Mouse (Mus musculus): ENCODE data around the gene H60c. TPM values are rescaled to one million over a fixed set of nuclear protein-coding genes. Genes with fewer than 3 reads are reported as not detected.

Gene H60c
- polyA plus RNA-seq, 1 experiment: 1.9 TPM

DNA sequence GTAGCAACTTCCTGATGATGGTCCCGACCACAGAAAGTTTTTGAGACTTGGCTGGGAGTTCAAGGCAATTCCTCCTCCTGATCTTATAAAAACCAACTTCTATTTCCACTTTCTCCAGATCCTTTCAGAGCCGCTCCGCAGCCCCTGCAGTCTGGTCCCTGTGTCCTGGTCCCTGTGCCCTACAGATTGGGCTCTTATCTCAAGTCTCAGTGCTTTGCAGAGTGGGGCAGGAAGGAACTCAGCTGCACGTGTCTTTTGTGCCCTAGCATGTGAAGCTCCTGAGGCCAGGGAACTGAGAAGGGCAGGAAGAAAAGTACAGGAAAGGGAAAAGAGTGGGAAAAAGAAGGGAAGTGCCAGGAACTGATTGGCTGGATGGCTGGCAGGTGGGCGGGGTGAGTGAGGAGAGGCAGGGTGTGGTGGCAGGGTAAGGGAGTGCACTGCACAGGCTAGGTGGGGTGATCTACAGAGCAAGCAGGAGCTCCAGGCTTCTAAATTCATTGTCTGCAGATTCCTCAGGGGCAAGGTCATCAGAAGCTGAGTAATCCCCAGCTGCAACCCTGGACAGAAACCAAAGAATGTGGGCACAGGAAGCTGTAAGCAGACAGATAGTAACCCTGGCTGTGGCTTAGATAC lies 30.8 kb downstream of the H60c start:
- H3K36me3 ChIP-seq (ENCODE audit: control insufficient read depth, insufficient read depth, low read length, poor library complexity, severe bottlenecking): no peaks in the 10 kb centered on the region
- H3K9me3 ChIP-seq (replicated peaks; ENCODE audit: control insufficient read depth, insufficient read depth, low read length, poor library complexity, severe bottlenecking): peaks cover 5% of the 10 kb centered on the region
- H3K9ac ChIP-seq (ENCODE audit: low read depth, poor library complexity, severe bottlenecking): no peak overlapping the region
- no peak for TF ChIP-seq EP300 (IDR thresholded peaks at IDR 0.05; ENCODE audit: insufficient read depth, low read depth, low read length)
- H3K27ac ChIP-seq (ENCODE audit: insufficient read depth, low read length): no peak overlapping the region
- H3K4me3 ChIP-seq (ENCODE audit: low read depth, low read length): no peak overlapping the region
- no peaks in the 10 kb centered on the region for H3K27me3 ChIP-seq (ENCODE audit: control insufficient read depth, insufficient read depth, low read length, poor library complexity, severe bottlenecking)
- H3K4me1 ChIP-seq (ENCODE audit: control insufficient read depth, insufficient read depth, low read length): no peaks in the 10 kb centered on the region

DNA sequence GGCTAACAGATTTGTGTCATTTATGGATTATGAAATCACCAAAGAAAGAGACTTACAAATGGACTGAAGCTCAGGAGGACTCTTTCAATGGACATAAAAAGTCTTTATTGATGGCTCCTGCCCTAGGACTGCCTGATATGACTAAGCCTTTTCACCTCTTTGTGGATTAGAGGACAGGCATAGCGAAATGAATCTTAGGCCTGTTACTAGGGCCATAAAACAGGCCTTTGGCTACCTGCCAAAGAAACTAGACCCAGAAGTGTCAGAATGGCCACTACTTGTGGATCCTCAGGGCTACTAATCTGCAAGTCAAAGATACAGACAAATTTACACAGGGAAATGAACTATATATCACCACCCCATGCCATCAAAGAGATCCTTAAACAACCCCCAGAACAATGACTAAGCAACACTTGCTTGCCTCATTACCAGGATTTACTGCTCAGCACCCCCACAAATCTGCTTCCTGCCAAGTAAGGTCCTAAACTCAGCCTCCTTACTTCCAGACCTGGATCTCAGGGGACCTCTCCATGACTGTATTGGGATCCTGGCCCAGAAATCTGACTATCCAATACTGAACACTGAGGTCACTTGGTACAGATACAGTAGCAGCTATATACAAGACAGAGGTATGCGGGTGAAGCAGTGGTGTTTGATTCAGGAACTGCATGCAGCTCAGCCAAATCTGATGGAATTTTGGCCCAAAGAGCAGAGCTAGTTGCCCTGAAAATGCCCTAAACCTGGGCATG lies 39.0 kb downstream of the H60c start:
- Histone ChIP-seq H3K4me3 (ENCODE audit: low read depth, low read length) (no peak overlapping the region), H3K27me3 (ENCODE audit: control insufficient read depth, insufficient read depth, low read length, poor library complexity, severe bottlenecking) (no peaks in the 10 kb centered on the region), H3K27ac (ENCODE audit: insufficient read depth, low read length) (no peak overlapping the region), H3K9ac (ENCODE audit: low read depth, poor library complexity, severe bottlenecking) (no peak overlapping the region), H3K9me3 (replicated peaks; ENCODE audit: control insufficient read depth, insufficient read depth, low read length, poor library complexity, severe bottlenecking) (no peaks in the 10 kb centered on the region), H3K4me1 (ENCODE audit: control insufficient read depth, insufficient read depth, low read length) (no peaks in the 10 kb centered on the region), H3K36me3 (ENCODE audit: control insufficient read depth, insufficient read depth, low read length, poor library complexity, severe bottlenecking) (no peaks in the 10 kb centered on the region)
- no peak for TF ChIP-seq CTCF (IDR thresholded peaks at IDR 0.05; ENCODE audit: low read depth, low read length)
- no peak for TF ChIP-seq EP300 (IDR thresholded peaks at IDR 0.05; ENCODE audit: insufficient read depth, low read depth, low read length)

Other genes with a start within 250 kb of the H60c start
- gene Ppp1r14c, start 98.3 kb upstream of the H60c start, polyA plus RNA-seq (2011; ENCODE audit: insufficient read depth, insufficient read length, low read depth, missing spikeins): 8.7 and 9.2 TPM in 2 replicates